Mouse (Mus musculus): ENCODE results near the gene Coro1a. TPM values are rescaled to one million over a fixed set of nuclear protein-coding genes. Genes with fewer than 3 reads are reported as not detected.
"Not testable (repeated sequence)": the region's sequence is repeated elsewhere in the genome, so short reads cannot be mapped to it uniquely, and the experiment has no call there.

Gene Coro1a
- total and polyA plus RNA-seq, 2 experiments from 2014 or later = 93.7 to 150 TPM

DNA sequence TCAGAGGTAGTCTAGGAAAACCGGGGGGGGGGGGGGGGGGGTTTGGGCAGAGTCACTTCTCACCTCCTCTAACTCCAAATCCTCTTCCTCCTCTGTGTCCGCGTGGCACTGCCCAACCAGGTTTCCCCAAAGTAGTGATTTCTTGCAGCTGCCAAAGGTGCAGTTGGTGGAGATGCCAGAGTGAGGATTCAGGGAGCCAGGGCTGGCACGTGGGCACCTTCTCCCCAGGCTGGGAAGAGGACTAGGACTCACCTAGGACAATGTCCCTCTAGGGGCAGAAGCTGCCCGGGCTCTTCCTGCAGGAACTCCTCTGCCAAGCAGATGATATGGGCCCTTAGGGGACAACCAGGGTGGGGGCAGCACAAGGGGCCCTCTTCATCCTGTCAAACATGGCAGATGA, 15.9 kb downstream of the Coro1a start:
- ATAC-seq = no peak
- WGBS = 82% methylated on average over 5 of the region's 5 CpGs
- Histone ChIP-seq H3K4me3 (ENCODE audit: low read length) (no peak overlapping the region), H3K27me3 (ENCODE audit: insufficient read depth, low read length) (no peaks in the 10 kb centered on the region), H3K27ac (no peak overlapping the region), H3K4me2 (ENCODE audit: low read depth, low read length) (no peak overlapping the region), H3K9me3 (ENCODE audit: low read length) (no peaks in the 10 kb centered on the region), H3K36me3 (ENCODE audit: insufficient read depth, low read length) (peaks cover 16% of the 10 kb centered on the region), H3K9ac (replicated peaks; ENCODE audit: low read length) (no peak overlapping the region), H3K4me1 (ENCODE audit: insufficient read depth, low read length) (no peaks in the 10 kb centered on the region; the same call in 1 of the 2 replicates)
- DNase-seq (ENCODE audit: low spot score) = no peak
- TF ChIP-seq CTCF (IDR thresholded peaks at IDR 0.05; ENCODE audit: low read depth) = no peak

DNA sequence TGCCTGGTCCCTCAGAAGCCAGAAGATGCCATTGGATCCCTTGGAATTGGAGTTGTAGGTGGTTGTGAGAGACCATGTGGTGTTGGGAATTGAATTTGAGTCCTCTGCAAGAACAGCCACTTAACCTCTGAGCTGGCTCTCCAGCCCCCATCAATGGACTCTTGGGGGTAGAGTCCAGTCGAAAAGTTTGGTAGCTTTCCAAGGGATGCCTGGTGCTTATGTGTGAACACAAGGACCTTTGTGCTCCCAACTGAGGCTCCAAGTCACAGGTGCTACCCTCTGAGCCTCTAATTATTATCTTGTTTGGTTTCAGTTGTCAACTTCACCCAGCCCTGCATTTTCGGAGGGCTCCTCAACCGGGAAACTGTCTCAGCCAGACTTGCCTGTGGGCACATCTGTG, 16.9 kb downstream of the Coro1a start:
- no peaks in the 10 kb centered on the region; the same call in 1 of the 2 replicates for H3K4me1 ChIP-seq (ENCODE audit: insufficient read depth, low read length)
- H3K9ac ChIP-seq (replicated peaks; ENCODE audit: low read length) = no peak overlapping the region
- no peaks in the 10 kb centered on the region for H3K9me3 ChIP-seq (ENCODE audit: low read length)
- ATAC-seq (no peak), DNase-seq (ENCODE audit: low spot score) (no peak)
- 79% methylated on average over 3 of the region's 3 CpGs for WGBS
- no peak for TF ChIP-seq CTCF (IDR thresholded peaks at IDR 0.05; ENCODE audit: low read depth)
- H3K4me2 ChIP-seq (ENCODE audit: low read depth, low read length) = no peak overlapping the region
- H3K27ac ChIP-seq = no peak overlapping the region
- H3K36me3 ChIP-seq (ENCODE audit: insufficient read depth, low read length) = peaks cover 16% of the 10 kb centered on the region
- H3K4me3 ChIP-seq (ENCODE audit: low read length) = no peak overlapping the region
- H3K27me3 ChIP-seq (ENCODE audit: insufficient read depth, low read length) = no peaks in the 10 kb centered on the region

DNA sequence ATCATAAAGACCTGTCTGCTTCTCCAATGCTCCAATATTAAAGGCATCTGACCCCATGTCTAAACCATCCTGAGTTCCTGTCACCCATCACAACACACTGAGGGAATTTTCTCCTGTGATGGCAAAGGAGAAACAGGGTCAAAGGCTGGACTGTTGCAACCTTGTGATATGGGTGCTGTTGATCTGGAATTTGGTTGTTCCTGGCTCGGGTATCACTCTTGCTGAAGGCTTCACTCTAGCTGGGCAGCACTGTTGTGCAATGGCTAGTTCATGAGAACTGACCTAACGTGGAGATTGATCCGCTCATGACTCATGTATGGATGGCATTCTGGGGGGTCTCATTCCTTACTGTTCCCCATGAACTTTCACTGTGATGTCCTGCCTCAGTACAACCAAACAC, 18.6 kb downstream of the Coro1a start:
- 82% methylated on average over 3 of the region's 3 CpGs for WGBS
- H3K4me2 ChIP-seq (ENCODE audit: low read depth, low read length) = no peak overlapping the region
- no peaks in the 10 kb centered on the region for H3K27me3 ChIP-seq (ENCODE audit: insufficient read depth, low read length)
- no peaks in the 10 kb centered on the region for H3K4me1 ChIP-seq (ENCODE audit: insufficient read depth, low read length)
- DNase-seq (ENCODE audit: low spot score) (no peak), ATAC-seq (no peak)
- TF ChIP-seq CTCF (IDR thresholded peaks at IDR 0.05; ENCODE audit: low read depth) = no peak
- no peak overlapping the region for H3K9ac ChIP-seq (replicated peaks; ENCODE audit: low read length)
- no peak overlapping the region for H3K4me3 ChIP-seq (ENCODE audit: low read length)
- H3K9me3 ChIP-seq (ENCODE audit: low read length) = no peaks in the 10 kb centered on the region
- no peak overlapping the region for H3K27ac ChIP-seq
- H3K36me3 ChIP-seq (ENCODE audit: insufficient read depth, low read length) = peaks cover 16% of the 10 kb centered on the region

DNA sequence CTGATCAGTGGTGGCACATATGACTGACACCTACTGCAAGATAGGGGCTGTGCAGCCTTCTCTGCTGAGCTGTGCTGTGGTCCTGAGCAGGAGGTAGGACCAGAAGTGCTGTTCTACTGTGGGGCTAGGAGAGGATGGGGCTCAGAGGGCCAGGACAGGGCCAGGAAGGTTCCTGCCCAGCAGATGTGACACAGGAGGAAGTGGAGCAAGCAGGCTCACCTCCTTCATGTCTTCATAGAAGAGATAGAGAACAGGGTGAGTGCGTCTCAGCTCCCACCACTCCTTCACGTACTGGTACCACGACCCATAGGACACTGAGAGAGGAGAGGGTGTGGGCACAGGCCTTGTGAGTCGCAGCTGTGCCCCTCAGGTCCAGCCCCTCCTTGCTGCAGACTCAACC, 19.4 kb downstream of the Coro1a start:
- not testable (repeated sequence) for DNase-seq (ENCODE audit: low spot score); H3K27me3 ChIP-seq (ENCODE audit: insufficient read depth, low read length); H3K4me1 ChIP-seq (ENCODE audit: insufficient read depth, low read length); H3K9ac ChIP-seq (replicated peaks; ENCODE audit: low read length); H3K9me3 ChIP-seq (ENCODE audit: low read length); H3K4me2 ChIP-seq (ENCODE audit: low read depth, low read length); H3K4me3 ChIP-seq (ENCODE audit: low read length); ATAC-seq; H3K27ac ChIP-seq
- WGBS = 83% methylated on average over 4 of the region's 4 CpGs
- peaks cover 16% of the 10 kb centered on the region for H3K36me3 ChIP-seq (ENCODE audit: insufficient read depth, low read length)

DNA sequence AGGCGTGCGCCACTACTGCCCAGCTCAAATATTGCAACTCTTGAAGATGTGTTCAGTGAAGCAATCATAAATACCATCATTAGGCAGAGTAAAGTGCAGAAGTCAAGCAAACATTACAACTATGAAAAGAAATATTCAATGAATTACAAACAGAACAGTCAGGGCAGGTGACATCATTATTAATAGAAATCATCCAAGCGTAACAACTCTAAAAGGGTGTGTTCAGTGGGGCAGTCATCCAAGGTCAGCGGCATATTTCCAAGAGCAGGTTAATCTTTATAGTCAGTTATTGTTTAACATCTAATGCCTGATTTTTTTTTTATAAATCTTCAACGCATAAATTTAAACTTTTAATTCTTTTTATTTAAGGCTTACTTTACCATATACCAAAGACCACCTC, 26.4 kb downstream of the Coro1a start:
- WGBS = 95% methylated on average over 5 of the region's 5 CpGs
- H3K4me2 ChIP-seq (ENCODE audit: low read depth, low read length) = no peak overlapping the region
- ATAC-seq = no peak
- H3K4me1 ChIP-seq (ENCODE audit: insufficient read depth, low read length) = no peaks in the 10 kb centered on the region
- no peak for DNase-seq (ENCODE audit: low spot score)
- TF ChIP-seq CTCF (IDR thresholded peaks at IDR 0.05; ENCODE audit: low read depth) = no peak
- H3K9ac ChIP-seq (replicated peaks; ENCODE audit: low read length) = no peak overlapping the region
- no peaks in the 10 kb centered on the region for H3K9me3 ChIP-seq (ENCODE audit: low read length)
- no peaks in the 10 kb centered on the region for H3K27me3 ChIP-seq (ENCODE audit: insufficient read depth, low read length)
- no peaks in the 10 kb centered on the region for H3K36me3 ChIP-seq (ENCODE audit: insufficient read depth, low read length)
- no peak overlapping the region for H3K27ac ChIP-seq
- H3K4me3 ChIP-seq (ENCODE audit: low read length) = no peak overlapping the region

DNA sequence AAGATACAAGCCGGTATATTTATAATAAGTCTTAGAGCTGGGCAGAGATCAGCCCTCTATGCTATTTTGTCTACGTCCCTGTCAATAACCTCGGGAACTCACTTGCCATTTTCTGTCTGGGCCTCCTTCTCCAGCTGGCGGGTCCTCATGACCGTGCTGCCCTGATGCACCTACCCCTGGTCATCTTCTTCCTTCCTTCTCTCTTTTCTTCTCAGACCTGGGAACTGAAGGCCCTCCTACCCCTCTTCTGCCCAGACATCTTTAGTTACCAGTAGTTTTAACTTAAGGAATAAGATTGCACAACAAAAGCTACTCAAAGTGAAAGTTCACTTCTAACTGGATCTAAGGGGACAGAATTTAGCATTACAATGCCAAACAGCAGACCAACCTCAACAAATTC, 27.9 kb downstream of the Coro1a start:
- Histone ChIP-seq H3K27ac (no peak overlapping the region), H3K4me1 (ENCODE audit: insufficient read depth, low read length) (no peaks in the 10 kb centered on the region), H3K36me3 (ENCODE audit: insufficient read depth, low read length) (no peaks in the 10 kb centered on the region), H3K9me3 (ENCODE audit: low read length) (no peaks in the 10 kb centered on the region), H3K4me2 (ENCODE audit: low read depth, low read length) (no peak overlapping the region), H3K27me3 (ENCODE audit: insufficient read depth, low read length) (no peaks in the 10 kb centered on the region), H3K9ac (replicated peaks; ENCODE audit: low read length) (no peak overlapping the region), H3K4me3 (ENCODE audit: low read length) (no peak overlapping the region)
- no peak for DNase-seq (ENCODE audit: low spot score)
- WGBS = 85% methylated on average over 5 of the region's 5 CpGs
- no peak for ATAC-seq
- TF ChIP-seq CTCF (IDR thresholded peaks at IDR 0.05; ENCODE audit: low read depth) = no peak

DNA sequence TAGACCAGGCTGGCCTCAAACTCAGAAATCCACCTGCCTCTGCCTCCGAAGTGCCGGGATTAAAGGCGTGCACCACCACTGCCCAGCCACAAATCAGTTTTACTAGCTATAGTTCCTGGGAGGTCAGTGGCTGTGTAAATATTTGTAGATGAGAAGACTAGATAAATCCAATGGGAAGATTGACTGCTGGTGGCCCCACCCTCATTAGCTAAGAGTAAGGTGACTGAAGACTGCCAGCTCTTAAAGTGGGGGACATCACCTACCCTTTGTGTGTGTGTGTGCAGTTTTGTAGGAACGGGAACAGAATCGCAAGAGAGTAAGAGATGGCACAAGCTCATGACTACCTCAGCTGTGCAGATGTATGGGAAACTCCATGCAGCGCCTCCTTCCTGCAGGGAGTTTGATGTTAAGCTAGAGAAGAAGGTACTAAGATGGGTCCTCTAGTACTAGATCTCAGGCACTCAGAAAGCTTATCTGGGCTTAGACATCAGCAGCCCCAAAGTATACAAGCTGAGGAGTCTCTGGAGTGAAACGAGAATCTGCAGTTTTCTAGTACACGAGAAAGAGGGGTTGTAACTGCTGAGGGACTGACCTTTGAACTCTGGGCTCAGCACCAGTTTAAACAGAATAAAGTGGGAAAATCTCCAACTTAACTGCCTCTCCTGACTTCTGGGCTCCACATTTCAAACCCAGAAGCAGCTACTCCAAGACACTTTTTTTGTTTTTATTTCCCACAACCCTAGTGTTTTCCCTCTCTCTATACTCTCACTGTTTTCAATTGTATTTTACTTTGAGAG, 28.8 kb downstream of the Coro1a start:
- H3K4me2 ChIP-seq (ENCODE audit: low read depth, low read length) = no peak overlapping the region
- H3K9ac ChIP-seq (replicated peaks; ENCODE audit: low read length) = no peak overlapping the region
- no peak overlapping the region for H3K27ac ChIP-seq
- DNase-seq (ENCODE audit: low spot score) (no peak), ATAC-seq (no peak)
- H3K4me3 ChIP-seq (ENCODE audit: low read length) = no peak overlapping the region
- 85% methylated on average over 8 of the region's 8 CpGs for WGBS
- no peaks in the 10 kb centered on the region for H3K27me3 ChIP-seq (ENCODE audit: insufficient read depth, low read length)
- no peaks in the 10 kb centered on the region for H3K36me3 ChIP-seq (ENCODE audit: insufficient read depth, low read length)
- H3K9me3 ChIP-seq (ENCODE audit: low read length) = no peaks in the 10 kb centered on the region
- no peaks in the 10 kb centered on the region for H3K4me1 ChIP-seq (ENCODE audit: insufficient read depth, low read length)
- TF ChIP-seq CTCF (IDR thresholded peaks at IDR 0.05; ENCODE audit: low read depth) = no peak

All from hindbrain, postnatal 0 days (tissue).